Mouse (Mus musculus): ENCODE measurements around the gene Trim44.

Trim44 gene

GRCm38 (mm10) chr2:102407363-102408184, at the start of gene Trim44:
TSS of gene Trim44 (minus strand) at chr2:102407828.
- ATAC-seq (ENCODE audit: insufficient number of reproducible peaks, low FRiP score, low TSS enrichment) = no peak

- ATAC-seq (ENCODE audit: insufficient number of reproducible peaks, low FRiP score, low TSS enrichment) = no peak
Observed at GRCm38 (mm10) chr2:102455126-102455525, 47.5 kb upstream of the Trim44 start.

GRCm38 (mm10) chr2:102453447-102453846, 45.8 kb upstream of the Trim44 start:
- ATAC-seq (ENCODE audit: insufficient number of reproducible peaks, low FRiP score, low TSS enrichment) = no peak

- peak; percentile 18; the same call in 1 of the 2 replicates for ATAC-seq (ENCODE audit: insufficient number of reproducible peaks, low FRiP score, low TSS enrichment)
Observed at GRCm38 (mm10) chr2:102451671-102452549, 44.3 kb upstream of the Trim44 start, which contains the start of gene Fjx1. TSS of gene Fjx1 (minus strand) at chr2:102452499.

GRCm38 (mm10) chr2:102450761-102451670, 43.4 kb upstream of the Trim44 start:
- peak; percentile 38 for ATAC-seq (ENCODE audit: insufficient number of reproducible peaks, low FRiP score, low TSS enrichment)

- peak; percentile 69 for ATAC-seq (ENCODE audit: insufficient number of reproducible peaks, low FRiP score, low TSS enrichment)
Observed at GRCm38 (mm10) chr2:102450248-102450760, 42.7 kb upstream of the Trim44 start.

- no peak for ATAC-seq (ENCODE audit: insufficient number of reproducible peaks, low FRiP score, low TSS enrichment)
Observed at GRCm38 (mm10) chr2:102449630-102450247, 42.1 kb upstream of the Trim44 start.

- no peak for ATAC-seq (ENCODE audit: insufficient number of reproducible peaks, low FRiP score, low TSS enrichment)
Observed at GRCm38 (mm10) chr2:102449056-102449455, 41.4 kb upstream of the Trim44 start.

GRCm38 (mm10) chr2:102447831-102448230, 40.2 kb upstream of the Trim44 start:
- ATAC-seq (ENCODE audit: insufficient number of reproducible peaks, low FRiP score, low TSS enrichment) = no peak

- no peak for ATAC-seq (ENCODE audit: insufficient number of reproducible peaks, low FRiP score, low TSS enrichment)
Observed at GRCm38 (mm10) chr2:102446851-102447250, 39.2 kb upstream of the Trim44 start.

- no peak for ATAC-seq (ENCODE audit: insufficient number of reproducible peaks, low FRiP score, low TSS enrichment)
Observed at GRCm38 (mm10) chr2:102437357-102438030, 29.9 kb upstream of the Trim44 start.

GRCm38 (mm10) chr2:102433879-102434278, 26.3 kb upstream of the Trim44 start:
- no peak for ATAC-seq (ENCODE audit: insufficient number of reproducible peaks, low FRiP score, low TSS enrichment)

GRCm38 (mm10) chr2:102431084-102431483, 23.5 kb upstream of the Trim44 start:
- ATAC-seq (ENCODE audit: insufficient number of reproducible peaks, low FRiP score, low TSS enrichment) = no peak

GRCm38 (mm10) chr2:102427974-102428373, 20.3 kb upstream of the Trim44 start:
- no peak for ATAC-seq (ENCODE audit: insufficient number of reproducible peaks, low FRiP score, low TSS enrichment)

GRCm38 (mm10) chr2:102426434-102426833, 18.8 kb upstream of the Trim44 start:
- no peak for ATAC-seq (ENCODE audit: insufficient number of reproducible peaks, low FRiP score, low TSS enrichment)

GRCm38 (mm10) chr2:102416149-102416743, 8.6 kb upstream of the Trim44 start:
- no peak for ATAC-seq (ENCODE audit: insufficient number of reproducible peaks, low FRiP score, low TSS enrichment)

GRCm38 (mm10) chr2:102412738-102413137, 5.1 kb upstream of the Trim44 start:
- no peak for ATAC-seq (ENCODE audit: insufficient number of reproducible peaks, low FRiP score, low TSS enrichment)

- no peak for ATAC-seq (ENCODE audit: insufficient number of reproducible peaks, low FRiP score, low TSS enrichment)
Observed at GRCm38 (mm10) chr2:102410615-102411014, 3.0 kb upstream of the Trim44 start.

Data from cerebellum, adult (tissue).